Mouse (Mus musculus) CD8-positive naive resting alpha-beta T cell, adult 2 months (primary cell): ENCODE results near the gene Sh3kbp1.

Experiments
- DNase-seq, 2 experiments: peaks; one replicate each; pipeline ENCODE4 v3.0.0; 2022; ENCODE audit warnings: low read depth in 2 of 2, low spot score in 2 of 2

Gene Sh3kbp1

GRCm38 (mm10) chrX:159677585-159678319, 50.7 kb downstream of the Sh3kbp1 start:
- peak in 1 of 2 experiments; percentile 35 for DNase-seq

DNA sequence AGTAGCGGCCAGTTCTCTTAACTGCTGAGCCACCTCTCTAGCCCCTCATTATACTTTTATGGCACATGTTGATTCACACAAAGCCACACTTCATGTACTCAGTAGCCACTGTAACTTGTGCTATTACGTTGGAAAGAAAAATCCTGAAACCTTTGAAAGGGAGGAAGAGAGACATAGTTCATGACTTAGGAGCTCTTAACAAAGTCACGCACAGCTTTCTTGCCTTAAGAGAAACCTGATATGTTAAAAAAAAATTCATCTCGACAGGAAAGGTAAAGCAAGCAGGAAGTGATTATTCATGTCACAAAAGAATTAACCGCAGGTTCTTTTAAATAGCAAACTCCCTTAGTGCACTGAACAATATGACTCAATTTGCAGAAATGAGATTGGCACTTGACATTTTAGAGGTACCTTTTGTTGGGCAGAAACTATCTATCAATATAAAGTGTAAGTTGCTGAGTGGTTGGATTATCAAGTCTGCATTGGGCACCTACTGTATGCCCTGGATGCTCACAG, 51.3 kb downstream of the Sh3kbp1 start:
- DNase-seq, result no peak

GRCm38 (mm10) chrX:159685521-159685920, 58.4 kb downstream of the Sh3kbp1 start:
- no peak for DNase-seq

GRCm38 (mm10) chrX:159686850-159687249, 59.8 kb downstream of the Sh3kbp1 start:
- no peak for DNase-seq

DNA sequence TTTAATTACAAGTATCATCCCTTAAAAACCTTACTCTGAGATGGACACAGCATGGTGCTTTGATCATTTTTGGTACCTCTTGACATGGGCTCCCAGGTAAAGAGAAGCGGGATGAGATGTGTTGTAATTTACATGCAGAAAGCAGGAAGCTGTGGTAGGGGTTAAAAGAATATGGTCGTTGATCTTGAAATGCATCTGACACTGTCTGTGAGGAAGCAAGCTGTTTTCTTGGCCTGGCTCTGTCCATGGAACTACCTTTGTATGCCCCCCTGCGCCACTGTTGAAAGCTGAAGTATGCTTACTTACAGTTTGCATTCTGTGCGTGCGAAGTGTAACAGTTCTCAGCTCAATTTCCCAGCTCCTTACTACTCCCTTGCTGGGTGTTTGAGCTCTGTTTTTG, 61.6 kb downstream of the Sh3kbp1 start:
- no peak for DNase-seq

GRCm38 (mm10) chrX:159689785-159690416, 62.8 kb downstream of the Sh3kbp1 start:
- DNase-seq, result no peak

DNA sequence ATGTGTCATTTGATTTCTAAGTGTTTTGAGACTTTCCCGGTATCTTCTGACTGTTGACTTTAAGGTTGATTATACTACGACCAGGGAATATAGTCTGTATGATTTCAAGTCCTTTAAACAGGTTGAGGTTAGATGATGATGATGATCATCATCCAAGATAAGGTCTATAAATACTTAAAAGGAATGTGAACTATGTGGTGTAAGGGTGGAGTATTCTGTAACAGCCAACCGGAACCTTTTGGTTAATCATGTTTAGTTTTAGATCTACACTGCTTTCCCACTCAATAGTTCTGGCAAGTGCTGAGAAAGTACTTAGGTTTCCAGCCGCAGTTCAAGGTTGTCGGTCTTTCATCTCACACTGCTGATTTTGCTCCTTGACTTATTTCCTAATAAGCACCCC, 66.1 kb downstream of the Sh3kbp1 start:
- DNase-seq, result no peak

- no peak for DNase-seq
Observed at GRCm38 (mm10) chrX:159696545-159696944, 69.5 kb downstream of the Sh3kbp1 start.

GRCm38 (mm10) chrX:159697030-159697454, 70.0 kb downstream of the Sh3kbp1 start:
- peak; percentile 36 to 52 for DNase-seq

GRCm38 (mm10) chrX:159702850-159703249, 75.8 kb downstream of the Sh3kbp1 start:
- no peak for DNase-seq

DNA sequence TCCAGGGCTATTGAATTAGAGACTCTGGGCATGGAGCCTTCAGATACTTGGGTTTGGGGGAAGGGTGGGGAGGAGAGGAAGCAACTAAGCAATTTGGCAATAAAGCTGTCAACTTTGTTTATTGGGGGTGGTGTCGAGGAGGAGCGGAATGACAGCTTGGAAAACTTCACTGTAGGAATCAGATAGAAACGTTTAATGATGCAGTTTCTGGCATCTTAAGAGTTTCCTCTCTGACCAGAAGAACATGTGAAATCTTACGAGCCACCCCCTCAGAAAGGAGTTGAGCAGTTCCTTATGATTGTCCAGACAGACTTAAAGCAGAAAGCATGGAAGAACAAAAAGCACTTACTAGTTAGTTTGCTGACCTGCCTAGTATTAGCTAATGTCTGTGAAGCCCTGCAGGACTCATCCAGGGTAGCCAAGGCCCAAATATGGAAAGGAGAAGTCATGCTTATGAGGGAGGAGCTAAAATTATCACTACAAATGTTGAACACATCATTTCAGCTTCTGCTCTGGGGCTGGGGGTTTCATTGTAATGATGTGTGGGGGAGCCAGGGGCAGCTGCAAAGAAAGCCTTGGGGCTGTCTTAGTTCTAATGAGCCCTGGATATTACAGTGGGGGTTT, 77.4 kb downstream of the Sh3kbp1 start:
- DNase-seq, result no peak

DNA sequence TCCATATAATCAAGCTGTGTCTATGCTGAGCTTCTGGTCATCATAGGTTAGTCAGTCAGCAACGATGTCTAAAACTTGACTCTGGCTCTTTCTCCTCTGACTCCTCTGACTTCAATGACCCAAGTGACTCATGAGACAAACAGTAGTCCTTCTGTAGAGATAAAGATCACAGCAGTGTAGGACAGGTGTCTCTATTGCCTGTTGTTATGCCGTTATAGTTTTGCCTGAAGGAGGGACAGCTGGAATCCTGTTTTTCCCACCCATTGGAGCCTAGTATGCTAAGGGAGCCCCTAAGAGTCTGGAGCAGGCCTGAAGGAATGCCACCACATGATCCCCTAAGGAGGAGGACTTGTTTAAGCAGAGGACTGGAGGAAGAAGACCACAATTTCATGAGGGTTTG, 78.3 kb downstream of the Sh3kbp1 start:
- no peak for DNase-seq

- DNase-seq, result peak; percentile 31 to 45
Observed at GRCm38 (mm10) chrX:159708076-159708830, 81.2 kb downstream of the Sh3kbp1 start.

DNA sequence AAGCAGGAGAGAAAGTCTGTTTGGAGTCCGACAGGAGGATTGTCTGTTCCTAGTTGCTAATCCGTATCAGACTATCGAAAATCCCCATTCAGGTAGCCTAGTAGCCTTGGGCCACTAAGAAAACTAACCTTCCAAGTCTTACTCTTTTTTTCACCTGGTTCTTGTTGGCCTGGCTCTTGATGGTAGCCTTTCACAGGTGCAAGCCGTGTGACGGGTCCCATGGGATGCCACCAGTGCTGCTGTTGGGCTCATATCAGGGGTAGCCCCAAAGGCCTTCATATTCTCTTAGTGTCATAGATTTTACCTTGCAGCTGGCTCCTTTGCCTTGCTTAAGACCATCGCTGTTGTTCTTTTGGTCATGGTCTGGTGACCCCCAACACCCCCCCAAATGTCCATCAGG, 82.2 kb downstream of the Sh3kbp1 start:
- no peak for DNase-seq

DNA sequence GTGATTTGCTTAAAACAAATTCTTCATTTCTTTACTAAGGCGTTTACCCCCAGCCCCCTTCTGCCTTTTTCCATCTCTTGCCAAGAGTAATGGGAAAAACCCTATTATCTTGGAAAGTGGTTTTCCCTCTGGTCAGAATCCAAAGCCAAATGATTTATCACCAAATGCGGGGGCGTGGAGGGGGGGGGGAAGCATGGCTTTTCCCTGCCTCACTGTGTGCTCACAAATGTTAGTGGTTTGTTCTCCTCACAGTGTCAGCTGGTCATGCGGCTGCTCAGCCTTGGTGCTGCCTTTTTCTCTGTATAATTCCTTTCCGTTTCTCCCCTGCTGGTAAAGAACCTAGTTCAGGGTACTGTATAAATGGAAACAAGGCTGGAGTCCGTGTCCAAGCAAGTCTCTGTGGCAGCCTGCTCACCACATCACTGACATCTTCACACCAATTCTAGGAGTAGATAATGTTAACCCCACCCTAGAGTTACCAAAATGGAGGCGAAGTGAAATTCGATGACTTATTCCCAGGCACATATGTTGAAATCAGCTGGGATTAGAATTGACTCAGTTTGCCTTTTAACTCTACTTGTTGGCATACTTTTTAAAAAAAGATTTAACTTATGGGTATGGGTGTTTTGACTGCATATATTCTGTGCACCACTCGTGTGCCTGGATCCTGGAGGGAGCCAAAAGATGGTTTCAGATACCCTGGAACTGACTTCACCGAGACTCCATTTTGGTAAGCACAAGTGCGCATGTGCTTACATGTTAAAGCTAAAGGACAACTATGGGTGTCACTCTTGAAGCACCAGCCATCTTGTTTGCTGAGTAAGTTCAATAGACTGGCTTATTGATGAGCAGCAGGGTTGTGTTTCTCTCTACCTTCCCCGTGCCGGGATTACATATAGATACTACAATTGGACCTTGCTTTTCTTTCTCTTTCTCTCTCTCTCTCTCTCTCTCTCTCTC, 84.3 kb downstream of the Sh3kbp1 start:
- no peak for DNase-seq

DNA sequence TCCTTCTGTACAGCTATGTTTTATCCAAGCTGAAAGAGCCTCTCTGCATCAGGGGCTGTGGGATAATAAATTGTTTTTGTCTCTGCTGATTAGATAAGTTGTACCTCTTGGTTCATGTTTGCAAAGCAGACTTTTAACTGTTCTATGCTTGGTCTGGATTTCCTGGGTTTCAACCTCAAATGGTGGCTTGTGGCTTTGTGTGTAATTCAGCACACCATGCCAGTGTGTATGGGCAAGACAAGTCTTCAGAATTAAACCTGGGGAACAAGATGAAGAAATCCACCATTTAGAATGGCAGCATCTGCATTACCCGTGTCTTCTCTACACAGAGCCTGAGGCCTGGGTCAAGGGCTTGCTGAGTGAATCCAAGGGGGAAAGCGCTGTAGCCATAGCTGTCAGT, 86.1 kb downstream of the Sh3kbp1 start:
- no peak for DNase-seq

DNA sequence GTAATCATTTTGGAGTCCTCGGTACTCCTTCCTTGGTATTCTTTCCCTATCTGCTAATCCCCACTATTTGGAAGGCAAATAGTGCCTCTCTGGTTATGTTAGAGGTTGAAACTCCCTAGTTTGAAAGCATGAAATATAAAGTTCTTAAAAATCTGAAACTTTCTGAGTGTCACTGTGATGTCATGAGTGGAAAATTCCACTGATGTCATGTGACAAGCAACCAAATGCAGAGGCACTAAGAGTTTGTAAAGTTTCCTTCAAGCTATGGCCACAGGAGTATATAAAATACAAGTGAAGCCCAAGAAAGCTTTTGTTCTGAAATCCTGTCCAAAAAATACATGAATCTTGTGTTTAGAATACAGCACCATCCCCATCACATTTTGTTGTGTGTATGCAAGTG, 94.3 kb downstream of the Sh3kbp1 start:
- no peak for DNase-seq

- DNase-seq, result no peak
Observed at GRCm38 (mm10) chrX:159731421-159731820, 104.3 kb downstream of the Sh3kbp1 start.

- no peak for DNase-seq
Observed at GRCm38 (mm10) chrX:159732845-159733244, 105.8 kb downstream of the Sh3kbp1 start.

DNA sequence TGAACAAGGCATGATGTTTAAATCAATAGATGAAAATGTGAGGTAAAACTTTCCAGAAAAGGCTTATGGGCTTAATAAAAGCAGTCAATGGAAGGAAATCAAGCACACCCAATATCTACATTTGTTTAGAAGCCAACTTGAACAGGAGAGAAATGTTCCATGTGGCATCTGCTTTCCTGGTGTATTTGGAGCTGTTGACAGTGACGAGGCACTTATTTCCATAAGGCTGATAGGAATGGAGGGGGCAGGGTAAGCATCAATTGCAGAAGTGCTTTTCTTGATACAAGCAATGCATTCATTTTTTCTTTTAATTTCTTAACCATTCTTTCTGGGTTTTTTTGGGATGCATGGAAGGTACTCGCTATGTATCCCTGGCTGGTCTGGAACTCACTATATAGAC, 106.9 kb downstream of the Sh3kbp1 start:
- DNase-seq, result no peak
